Comparison of ENCODE assay signal across 8 mouse cellular contexts in genomic region chr14:54924641-54925348, GRCm38 (mm10). TPM values are rescaled to one million over a fixed set of nuclear protein-coding genes. Genes with fewer than 3 reads are reported as not detected.
DNase-seq lines count a peak whose midpoint lies in the region; ATAC-seq and TF ChIP-seq lines count a peak whose summit lies in the region.

No protein-coding gene starts in this region.

- H3K27ac ChIP-seq in kidney, embryonic 16.5 days (ENCODE audit: low read length), result peak overlapping the region; percentile 99
- H3K27ac ChIP-seq in hindbrain, embryonic 14.5 days, result peak overlapping the region; percentile 83
- peak overlapping the region; percentile 72 for H3K27ac ChIP-seq in lung, postnatal 0 days (ENCODE audit: low read length)

- 16% methylated on average over 7 of the region's 7 CpGs for WGBS in kidney, embryonic 16.5 days
- WGBS in hindbrain, embryonic 14.5 days, result 11% methylated on average over 7 of the region's 7 CpGs
- 39% methylated on average over 7 of the region's 7 CpGs for WGBS in lung, postnatal 0 days

- no peak for TF ChIP-seq CTCF in lung, postnatal 0 days (IDR thresholded peaks at IDR 0.05)

- H3K9ac ChIP-seq in kidney, embryonic 16.5 days (replicated peaks; ENCODE audit: low read length), result peak overlapping the region; percentile 82
- peak overlapping the region; percentile 74; the same call in 1 of the 2 replicates for H3K9ac ChIP-seq in hindbrain, embryonic 14.5 days
- H3K9ac ChIP-seq in lung, postnatal 0 days (replicated peaks; ENCODE audit: low read depth), result no peak overlapping the region

- 0 out of 2 replicates have a peak, but pooled peaks cover 2% of the 10 kb centered on the region for H3K27me3 ChIP-seq in kidney, embryonic 16.5 days (ENCODE audit: insufficient read depth, low read length)
- H3K27me3 ChIP-seq in hindbrain, embryonic 14.5 days (ENCODE audit: control insufficient read depth, insufficient read depth, low read length), result no peaks in the 10 kb centered on the region
- H3K27me3 ChIP-seq in lung, postnatal 0 days (replicated peaks; ENCODE audit: insufficient read depth, low read length), result 0 out of 2 replicates have a peak, but pooled peaks cover 5% of the 10 kb centered on the region

- peaks cover 22% of the 10 kb centered on the region; the same call in 1 of the 2 replicates for H3K36me3 ChIP-seq in kidney, embryonic 16.5 days (ENCODE audit: insufficient read depth, low read length)
- no peaks in the 10 kb centered on the region for H3K36me3 ChIP-seq in hindbrain, embryonic 14.5 days (replicated peaks; ENCODE audit: control insufficient read depth, insufficient read depth)
- H3K36me3 ChIP-seq in lung, postnatal 0 days (ENCODE audit: insufficient read depth, low read length), result no peaks in the 10 kb centered on the region

- H3K4me3 ChIP-seq in kidney, embryonic 16.5 days (ENCODE audit: low read length), result peak overlapping the region; percentile 55
- H3K4me3 ChIP-seq in hindbrain, embryonic 14.5 days (replicated peaks; ENCODE audit: low read length), result peak overlapping the region; percentile 45
- H3K4me3 ChIP-seq in lung, postnatal 0 days (ENCODE audit: low read depth, low read length), result peak overlapping the region; percentile 52; the same call in 1 of the 2 replicates

- DNase-seq in kidney, adult 11 months, result no peak
- peak; percentile 76 for DNase-seq in forelimb bud, embryonic 11.5 days (ENCODE audit: low read depth, low spot score)
- DNase-seq in hindbrain, embryonic 14.5 days (ENCODE audit: low spot score), result no peak
- DNase-seq in lung, postnatal 0 days (ENCODE audit: low spot score), result peak; percentile 77
- peak; percentile 78 for DNase-seq in retina, postnatal 1 day
- no peak for DNase-seq in right cerebral cortex, adult 2 months (ENCODE audit: low spot score in 2 of 2)

- peak overlapping the region; percentile 81 for H3K4me2 ChIP-seq in kidney, embryonic 16.5 days (replicated peaks; ENCODE audit: low read depth, low read length)
- H3K4me2 ChIP-seq in hindbrain, embryonic 14.5 days (replicated peaks), result peak overlapping the region; percentile 83
- H3K4me2 ChIP-seq in lung, postnatal 0 days (replicated peaks; ENCODE audit: low read depth, low read length), result peak overlapping the region; percentile 90

- H3K4me1 ChIP-seq in kidney, embryonic 16.5 days (ENCODE audit: insufficient read depth, low read length), result peaks cover 35% of the 10 kb centered on the region
- H3K4me1 ChIP-seq in hindbrain, embryonic 14.5 days (replicated peaks; ENCODE audit: control insufficient read depth, insufficient read depth, low read length), result peaks cover 12% of the 10 kb centered on the region; the same call in 1 of the 2 replicates
- no peaks in the 10 kb centered on the region; the same call in 1 of the 2 replicates for H3K4me1 ChIP-seq in lung, postnatal 0 days (ENCODE audit: insufficient read depth, low read depth, low read length)

- peaks cover 13% of the 10 kb centered on the region for H3K9me3 ChIP-seq in kidney, embryonic 16.5 days (ENCODE audit: low read length)
- H3K9me3 ChIP-seq in hindbrain, embryonic 14.5 days (ENCODE audit: control insufficient read depth, low read length), result peaks cover 14% of the 10 kb centered on the region; the same call in 1 of the 2 replicates
- no peaks in the 10 kb centered on the region for H3K9me3 ChIP-seq in lung, postnatal 0 days (ENCODE audit: low read length)

- peak; percentile 63 for ATAC-seq in kidney, embryonic 16.5 days (ENCODE audit: low FRiP score, low TSS enrichment)
- peak; percentile 38; the same call in 1 of the 2 replicates for ATAC-seq in hindbrain, embryonic 14.5 days (ENCODE audit: low FRiP score)
- ATAC-seq in lung, postnatal 0 days, result peak; percentile 61
- no peak for ATAC-seq in monocyte, adult 5-6 weeks (replicated peaks; ENCODE audit: insufficient number of reproducible peaks, low FRiP score, low TSS enrichment, poor library complexity, severe bottlenecking)

- TF ChIP-seq EP300 in lung, postnatal 0 days (IDR thresholded peaks at IDR 0.05), result no peak

RNA-seq across cellular contexts. Expression of gene Efs, which starts 1.1 kb away (rescaled TPM):
- 30.0 and 33.0 TPM in 2 replicates for polyA plus RNA-seq in kidney, embryonic 16.5 days (2015; fragmentation: Nextera tagmentation; extraction: Ambion mirVana)
- polyA plus RNA-seq in hindbrain, embryonic 14.5 days (2014; fragmentation: Nextera tagmentation; extraction: Ambion mirVana), result 15.4 and 15.6 TPM in 2 replicates
- polyA plus RNA-seq in lung, postnatal 0 days (2015; fragmentation: Nextera tagmentation; extraction: Ambion mirVana), result 8.1 and 8.5 TPM in 2 replicates
- not detected in 3 replicates for total RNA-seq in monocyte, adult 5-6 weeks (2017)

RNA-seq across cellular contexts. Expression of gene Il25, which starts 7.7 kb away (rescaled TPM):
- 0.17 TPM in 1 of 2 replicates, not detected in the other for polyA plus RNA-seq in kidney, embryonic 16.5 days (2015; fragmentation: Nextera tagmentation; extraction: Ambion mirVana)
- 0.72 and 0.74 TPM in 2 replicates for polyA plus RNA-seq in hindbrain, embryonic 14.5 days (2014; fragmentation: Nextera tagmentation; extraction: Ambion mirVana)
- polyA plus RNA-seq in lung, postnatal 0 days (2015; fragmentation: Nextera tagmentation; extraction: Ambion mirVana), result not detected in 2 replicates
- total RNA-seq in monocyte, adult 5-6 weeks (2017), result not detected in 3 replicates

RNA-seq across cellular contexts. Expression of gene Cmtm5, which starts 11.3 kb away (rescaled TPM):
- polyA plus RNA-seq in kidney, embryonic 16.5 days (2015; fragmentation: Nextera tagmentation; extraction: Ambion mirVana), result 1.5 and 2.1 TPM in 2 replicates
- polyA plus RNA-seq in hindbrain, embryonic 14.5 days (2014; fragmentation: Nextera tagmentation; extraction: Ambion mirVana), result 11.3 and 11.4 TPM in 2 replicates
- 0.21 and 0.40 TPM in 2 replicates for polyA plus RNA-seq in lung, postnatal 0 days (2015; fragmentation: Nextera tagmentation; extraction: Ambion mirVana)
- total RNA-seq in monocyte, adult 5-6 weeks (2017), result not detected in 3 replicates

RNA-seq across cellular contexts. Expression of gene Slc22a17, which starts 11.9 kb away (rescaled TPM):
- polyA plus RNA-seq in kidney, embryonic 16.5 days (2015; fragmentation: Nextera tagmentation; extraction: Ambion mirVana), result 45.9 and 55.1 TPM in 2 replicates
- polyA plus RNA-seq in hindbrain, embryonic 14.5 days (2014; fragmentation: Nextera tagmentation; extraction: Ambion mirVana), result 136 and 142 TPM in 2 replicates
- polyA plus RNA-seq in lung, postnatal 0 days (2015; fragmentation: Nextera tagmentation; extraction: Ambion mirVana), result 13.6 and 13.8 TPM in 2 replicates
- total RNA-seq in monocyte, adult 5-6 weeks (2017), result 0.85 to 1.4 TPM (median 1.1 TPM) in 3 replicates

RNA-seq across cellular contexts. Expression of gene Pabpn1, which starts 32.5 kb away (rescaled TPM):
- polyA plus RNA-seq in kidney, embryonic 16.5 days (2015; fragmentation: Nextera tagmentation; extraction: Ambion mirVana), result 135 and 141 TPM in 2 replicates
- polyA plus RNA-seq in hindbrain, embryonic 14.5 days (2014; fragmentation: Nextera tagmentation; extraction: Ambion mirVana), result 141 and 159 TPM in 2 replicates
- polyA plus RNA-seq in lung, postnatal 0 days (2015; fragmentation: Nextera tagmentation; extraction: Ambion mirVana), result 64.4 and 66.1 TPM in 2 replicates
- total RNA-seq in monocyte, adult 5-6 weeks (2017), result 141 to 211 TPM (median 184 TPM) in 3 replicates

Comparison
In these comparisons a context has a peak if more than half of its experiments do, and no peak if none do; other contexts are left out.
1. DNase-seq: peak in forelimb bud, embryonic 11.5 days (single experiment), lung, postnatal 0 days (single experiment) and retina, postnatal 1 day (single experiment); none in kidney, adult 11 months (single experiment), hindbrain, embryonic 14.5 days (single experiment) and right cerebral cortex, adult 2 months (0 of 2).
2. Peak in every context shown above with its lines, with median percentiles within 50 percentile points of each other: H3K27ac ChIP-seq, H3K4me2 ChIP-seq and H3K4me3 ChIP-seq.